Mouse (Mus musculus) cerebellum, adult 2 months (tissue): ENCODE data around the gene Fa2h.

Source experiments
- CTCF ChIP-seq: fragments of 200-500 bp; IDR thresholded peaks from 2 replicates; pipeline ENCODE4 v1.5.1; 2011; ENCODE audit warnings: low read depth, mild to moderate bottlenecking, control low read depth, low read length, moderate library complexity, borderline replicate concordance; ENCODE audit not compliant: insufficient read depth
- POLR2A ChIP-seq: fragments of 200-500 bp; IDR thresholded peaks from 2 replicates; pipeline ENCODE4 v1.6.1; 2011; ENCODE audit warnings: low read length, control low read depth, borderline replicate concordance; ENCODE audit not compliant: insufficient read depth

DNA sequence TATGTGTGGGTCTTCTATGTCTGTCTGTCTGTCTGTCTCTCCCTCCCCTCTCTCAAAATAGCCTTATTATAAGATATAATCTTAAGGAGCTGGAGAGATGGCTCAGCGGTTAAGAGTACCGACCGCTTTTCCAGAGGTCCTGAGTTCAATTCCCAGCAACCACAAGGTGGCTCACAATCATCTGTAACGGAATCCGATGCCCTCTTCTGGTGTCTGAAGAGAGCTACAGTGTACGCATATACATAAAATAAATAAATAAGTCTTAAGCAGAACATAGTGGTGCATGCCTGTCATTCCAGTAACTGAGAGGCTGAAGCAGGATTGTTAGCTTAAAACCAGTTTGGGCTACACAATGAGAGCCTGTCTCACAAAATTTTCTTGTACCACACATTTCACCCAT, 43.0 kb downstream of the Fa2h start:
- TF ChIP-seq CTCF (no peak), POLR2A (no peak)
